Mouse (Mus musculus): ENCODE measurements around the gene Vwa8. TPM values are rescaled to one million over a fixed set of nuclear protein-coding genes. Genes with fewer than 3 reads are reported as not detected.

The Vwa8 gene
- polyA plus RNA-seq, 1 experiment from 2014 or later = 5.5 TPM

DNA sequence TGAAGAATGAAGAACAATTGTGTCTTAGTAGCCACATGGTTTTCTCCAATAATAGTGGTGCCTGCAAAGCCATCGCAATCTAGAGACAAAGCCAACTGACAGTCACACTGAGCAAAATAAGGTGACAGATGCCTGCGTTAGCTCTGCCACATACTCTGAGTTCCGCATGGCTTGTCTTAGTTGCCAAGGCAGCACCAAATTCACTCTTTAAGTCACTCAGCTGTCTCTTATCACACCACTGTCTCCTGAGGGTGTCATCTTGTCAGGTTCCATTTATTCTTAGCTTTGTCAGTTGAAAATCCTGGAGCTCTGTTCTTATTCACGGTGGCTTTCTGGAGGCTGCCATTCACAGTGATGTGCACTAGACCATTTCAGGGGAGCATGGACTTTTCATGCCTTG, 17.7 kb upstream of the Vwa8 start:
- Histone ChIP-seq H3K9ac (ENCODE audit: low read length) (no peak overlapping the region), H3K27me3 (replicated peaks; ENCODE audit: control insufficient read depth, insufficient read depth, low read length) (no peaks in the 10 kb centered on the region), H3K27ac (ENCODE audit: low read depth, low read length) (no peak overlapping the region), H3K4me2 (ENCODE audit: low read length) (no peak overlapping the region), H3K36me3 (ENCODE audit: control insufficient read depth, insufficient read depth, low read length) (no peaks in the 10 kb centered on the region), H3K4me3 (ENCODE audit: low read depth, low read length) (no peak overlapping the region), H3K4me1 (ENCODE audit: control insufficient read depth, insufficient read depth, low read length) (no peaks in the 10 kb centered on the region), H3K9me3 (replicated peaks; ENCODE audit: control insufficient read depth, low read length) (no peaks in the 10 kb centered on the region)
- no peak for ATAC-seq
- DNase-seq (ENCODE audit: low spot score) = peak; percentile 27
- WGBS = 74% methylated on average over 4 of the region's 4 CpGs

DNA sequence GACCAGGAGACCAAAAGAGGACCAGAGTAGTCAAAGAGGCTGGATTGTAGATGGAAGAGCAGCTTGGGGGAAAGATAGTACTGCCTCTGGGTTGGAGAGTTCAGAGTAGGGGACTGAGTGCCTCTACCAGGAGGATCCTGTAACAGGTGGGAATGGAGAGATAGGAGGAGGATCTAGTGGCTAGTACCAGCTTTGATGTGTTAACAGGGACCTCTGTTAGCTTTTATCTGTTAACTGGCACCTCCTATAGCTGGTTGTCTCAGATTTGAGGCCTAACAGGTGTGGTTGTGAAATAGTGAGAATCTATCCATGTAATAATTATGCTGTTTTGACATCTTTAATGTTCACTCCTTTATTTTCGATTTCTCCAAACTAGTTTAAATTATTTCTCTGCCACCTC, 904 bp upstream of the Vwa8 start:
- Histone ChIP-seq H3K36me3 (ENCODE audit: control insufficient read depth, insufficient read depth, low read length) (no peaks in the 10 kb centered on the region), H3K4me3 (ENCODE audit: low read depth, low read length) (no peak overlapping the region), H3K4me1 (ENCODE audit: control insufficient read depth, insufficient read depth, low read length) (no peaks in the 10 kb centered on the region), H3K27me3 (replicated peaks; ENCODE audit: control insufficient read depth, insufficient read depth, low read length) (no peaks in the 10 kb centered on the region), H3K4me2 (ENCODE audit: low read length) (no peak overlapping the region), H3K27ac (ENCODE audit: low read depth, low read length) (no peak overlapping the region), H3K9ac (ENCODE audit: low read length) (no peak overlapping the region), H3K9me3 (replicated peaks; ENCODE audit: control insufficient read depth, low read length) (no peaks in the 10 kb centered on the region)
- ATAC-seq (no peak), DNase-seq (ENCODE audit: low spot score) (no peak)
- WGBS = 91% methylated on average over 1 of the region's 1 CpGs

DNA sequence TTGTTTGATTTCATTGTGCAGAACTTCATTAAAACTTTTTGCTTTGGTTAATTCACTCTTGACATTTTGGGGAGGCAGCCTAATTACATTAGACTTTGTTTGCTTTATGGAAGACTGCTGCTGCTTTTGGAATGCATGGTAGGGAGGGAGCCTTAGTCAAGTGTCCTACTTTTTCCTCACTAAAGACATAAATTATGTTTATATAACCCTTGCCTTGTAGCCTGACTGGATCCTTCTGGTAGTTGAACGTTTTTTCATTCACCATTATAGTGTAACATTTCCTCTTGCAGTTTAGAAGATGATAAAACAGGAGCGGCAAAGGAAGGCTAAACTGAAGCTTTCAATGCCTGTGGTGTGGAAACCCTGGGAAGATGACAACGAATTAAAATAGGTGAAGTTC, 375 bp upstream of the Vwa8 start:
- WGBS = 4% methylated on average over 3 of the region's 3 CpGs
- no peaks in the 10 kb centered on the region for H3K36me3 ChIP-seq (ENCODE audit: control insufficient read depth, insufficient read depth, low read length)
- no peaks in the 10 kb centered on the region for H3K4me1 ChIP-seq (ENCODE audit: control insufficient read depth, insufficient read depth, low read length)
- DNase-seq (ENCODE audit: low spot score) (no peak), ATAC-seq (0 out of 2 replicates have a peak, but pooled peaks have one; percentile 6)
- H3K4me2 ChIP-seq (ENCODE audit: low read length) = peak overlapping the region; percentile 67
- H3K9me3 ChIP-seq (replicated peaks; ENCODE audit: control insufficient read depth, low read length) = no peaks in the 10 kb centered on the region
- H3K27me3 ChIP-seq (replicated peaks; ENCODE audit: control insufficient read depth, insufficient read depth, low read length) = no peaks in the 10 kb centered on the region
- H3K27ac ChIP-seq (ENCODE audit: low read depth, low read length) = 0 out of 2 replicates have a peak overlapping the region, but pooled peaks have one; percentile 77
- H3K4me3 ChIP-seq (ENCODE audit: low read depth, low read length) = peak overlapping the region; percentile 86
- peak overlapping the region; percentile 92 for H3K9ac ChIP-seq (ENCODE audit: low read length)

DNA sequence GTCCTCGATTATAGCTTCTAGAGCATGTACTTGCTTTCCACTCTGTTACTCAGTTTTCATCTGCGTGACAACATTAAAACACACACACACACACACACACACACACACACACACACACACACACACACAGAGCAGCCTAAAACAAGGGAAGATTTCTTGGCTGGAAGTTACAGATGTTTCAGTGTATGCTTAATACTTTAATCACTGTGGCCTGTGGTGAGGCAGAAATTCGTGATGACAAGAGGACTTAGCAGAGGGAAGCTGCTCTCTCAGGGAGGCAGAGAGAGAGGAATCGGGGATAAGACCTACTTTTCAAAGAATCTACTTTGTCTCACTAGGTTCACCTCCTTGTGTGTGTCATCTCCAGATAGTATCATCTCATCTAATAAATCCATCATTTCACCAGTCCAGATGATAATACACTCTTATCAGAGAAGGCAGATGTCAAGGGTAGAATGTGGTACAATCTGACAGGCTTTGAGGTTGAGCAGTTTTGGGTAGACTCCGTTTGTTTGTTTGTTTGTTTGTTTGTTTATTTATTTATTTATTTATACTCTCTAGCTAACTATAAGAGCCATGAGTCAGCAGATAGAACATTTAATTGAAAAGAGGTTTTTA, 1.2 kb downstream of the Vwa8 start:
- H3K9me3 ChIP-seq (replicated peaks; ENCODE audit: control insufficient read depth, low read length) = no peaks in the 10 kb centered on the region
- no peak overlapping the region; the same call in 1 of the 2 replicates for H3K4me2 ChIP-seq (ENCODE audit: low read length)
- no peaks in the 10 kb centered on the region for H3K27me3 ChIP-seq (replicated peaks; ENCODE audit: control insufficient read depth, insufficient read depth, low read length)
- no peak for DNase-seq (ENCODE audit: low spot score)
- ATAC-seq = no peak
- WGBS = 71% methylated on average over 5 of the region's 5 CpGs
- no peaks in the 10 kb centered on the region for H3K36me3 ChIP-seq (ENCODE audit: control insufficient read depth, insufficient read depth, low read length)
- no peaks in the 10 kb centered on the region for H3K4me1 ChIP-seq (ENCODE audit: control insufficient read depth, insufficient read depth, low read length)
- no peak overlapping the region for H3K9ac ChIP-seq (ENCODE audit: low read length)
- H3K27ac ChIP-seq (ENCODE audit: low read depth, low read length) = no peak overlapping the region
- H3K4me3 ChIP-seq (ENCODE audit: low read depth, low read length) = no peak overlapping the region

DNA sequence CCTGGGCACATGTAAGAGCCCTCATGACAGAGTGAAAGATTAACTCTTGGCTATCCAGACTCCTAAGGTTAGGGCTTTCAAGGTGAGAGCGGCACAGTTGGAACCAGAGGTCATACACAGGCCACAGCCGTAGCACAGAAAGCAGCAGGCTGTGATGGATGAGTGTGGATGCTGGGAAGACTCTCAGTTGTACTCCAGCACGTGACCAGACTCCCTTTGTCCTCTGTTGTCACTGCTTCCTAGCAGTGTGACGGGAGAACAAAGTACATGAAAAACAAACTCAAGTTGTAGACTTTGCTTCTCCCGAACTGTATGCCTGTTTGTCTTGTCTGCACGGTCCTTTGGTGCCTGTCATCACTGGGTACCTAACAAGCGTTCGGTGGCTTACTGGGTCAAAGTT, 1.8 kb downstream of the Vwa8 start:
- no peaks in the 10 kb centered on the region for H3K9me3 ChIP-seq (replicated peaks; ENCODE audit: control insufficient read depth, low read length)
- no peaks in the 10 kb centered on the region for H3K4me1 ChIP-seq (ENCODE audit: control insufficient read depth, insufficient read depth, low read length)
- no peak overlapping the region for H3K9ac ChIP-seq (ENCODE audit: low read length)
- no peak overlapping the region for H3K4me3 ChIP-seq (ENCODE audit: low read depth, low read length)
- H3K36me3 ChIP-seq (ENCODE audit: control insufficient read depth, insufficient read depth, low read length) = no peaks in the 10 kb centered on the region
- H3K4me2 ChIP-seq (ENCODE audit: low read length) = no peak overlapping the region
- WGBS = 47% methylated on average over 8 of the region's 8 CpGs
- H3K27me3 ChIP-seq (replicated peaks; ENCODE audit: control insufficient read depth, insufficient read depth, low read length) = no peaks in the 10 kb centered on the region
- DNase-seq (ENCODE audit: low spot score) (no peak), ATAC-seq (no peak)
- no peak overlapping the region for H3K27ac ChIP-seq (ENCODE audit: low read depth, low read length)

DNA sequence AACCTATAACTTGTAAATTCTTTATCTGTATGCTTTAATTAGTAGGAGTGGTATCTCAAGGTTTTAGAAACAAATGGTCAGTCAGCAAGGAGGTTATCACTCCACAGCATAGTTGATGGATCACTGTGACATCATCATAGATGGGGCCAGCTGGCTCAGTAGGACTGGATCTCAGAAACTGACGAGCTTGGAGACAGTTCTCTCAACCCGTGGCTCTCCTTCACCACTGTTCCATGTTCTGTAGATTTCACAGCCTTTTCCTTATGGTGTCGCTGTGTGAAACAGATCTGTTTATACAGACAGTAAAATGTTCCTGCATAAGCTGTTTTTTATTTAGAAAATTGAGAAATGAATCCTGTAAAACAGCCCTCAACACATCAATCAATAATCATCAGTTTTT, 2.5 kb downstream of the Vwa8 start:
- DNase-seq (ENCODE audit: low spot score) = no peak
- Histone ChIP-seq H3K4me2 (ENCODE audit: low read length) (no peak overlapping the region), H3K27ac (ENCODE audit: low read depth, low read length) (no peak overlapping the region), H3K27me3 (replicated peaks; ENCODE audit: control insufficient read depth, insufficient read depth, low read length) (no peaks in the 10 kb centered on the region), H3K4me1 (ENCODE audit: control insufficient read depth, insufficient read depth, low read length) (no peaks in the 10 kb centered on the region), H3K9me3 (replicated peaks; ENCODE audit: control insufficient read depth, low read length) (no peaks in the 10 kb centered on the region), H3K4me3 (ENCODE audit: low read depth, low read length) (no peak overlapping the region), H3K36me3 (ENCODE audit: control insufficient read depth, insufficient read depth, low read length) (no peaks in the 10 kb centered on the region), H3K9ac (ENCODE audit: low read length) (no peak overlapping the region)
- 76% methylated on average over 3 of the region's 3 CpGs for WGBS
- no peak for ATAC-seq

DNA sequence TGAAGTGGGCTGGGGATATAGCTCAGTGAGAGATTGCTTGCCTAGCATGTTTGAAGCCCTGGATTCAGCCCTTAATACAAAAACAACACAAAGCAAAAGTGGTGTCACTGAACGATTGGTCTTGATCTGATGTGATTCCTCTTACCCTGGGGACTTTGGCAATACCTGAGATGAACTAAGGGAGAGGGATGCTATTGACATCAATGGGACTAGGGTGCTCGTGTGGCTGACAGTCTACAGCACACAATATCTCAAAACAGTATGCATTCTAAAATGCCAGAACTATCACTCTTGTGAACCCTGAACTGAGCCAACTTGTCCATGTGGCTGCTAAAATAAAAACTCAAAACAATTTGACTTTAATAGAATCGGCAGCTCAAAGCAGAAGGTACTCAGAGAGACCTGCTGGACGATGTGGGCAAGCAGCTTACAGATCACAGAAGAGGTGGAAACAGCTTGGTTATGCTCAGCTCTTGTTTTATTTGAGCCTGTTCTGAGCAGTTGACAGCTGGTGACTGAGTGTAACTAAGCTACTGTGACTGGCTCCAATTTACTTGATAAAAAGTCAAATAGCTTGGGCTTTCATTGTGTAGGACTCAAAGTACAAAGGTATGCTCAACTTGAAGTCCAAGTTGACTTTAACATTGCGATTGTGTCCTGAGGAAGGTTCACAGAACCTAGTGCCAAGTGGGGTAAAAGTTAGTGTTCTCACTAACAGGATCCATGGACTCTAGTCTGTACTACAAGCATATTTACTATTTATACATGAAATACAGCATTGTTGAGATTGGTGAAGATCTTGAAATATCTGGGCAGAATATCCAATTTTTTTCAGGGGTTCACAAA, 3.8 kb downstream of the Vwa8 start:
- peak; percentile 4 for DNase-seq (ENCODE audit: low spot score)
- H3K9ac ChIP-seq (ENCODE audit: low read length) = no peak overlapping the region
- no peaks in the 10 kb centered on the region for H3K4me1 ChIP-seq (ENCODE audit: control insufficient read depth, insufficient read depth, low read length)
- 83% methylated on average over 5 of the region's 5 CpGs for WGBS
- H3K4me2 ChIP-seq (ENCODE audit: low read length) = no peak overlapping the region
- H3K36me3 ChIP-seq (ENCODE audit: control insufficient read depth, insufficient read depth, low read length) = no peaks in the 10 kb centered on the region
- H3K27ac ChIP-seq (ENCODE audit: low read depth, low read length) = no peak overlapping the region
- no peaks in the 10 kb centered on the region for H3K9me3 ChIP-seq (replicated peaks; ENCODE audit: control insufficient read depth, low read length)
- no peaks in the 10 kb centered on the region for H3K27me3 ChIP-seq (replicated peaks; ENCODE audit: control insufficient read depth, insufficient read depth, low read length)
- ATAC-seq = no peak
- H3K4me3 ChIP-seq (ENCODE audit: low read depth, low read length) = no peak overlapping the region

DNA sequence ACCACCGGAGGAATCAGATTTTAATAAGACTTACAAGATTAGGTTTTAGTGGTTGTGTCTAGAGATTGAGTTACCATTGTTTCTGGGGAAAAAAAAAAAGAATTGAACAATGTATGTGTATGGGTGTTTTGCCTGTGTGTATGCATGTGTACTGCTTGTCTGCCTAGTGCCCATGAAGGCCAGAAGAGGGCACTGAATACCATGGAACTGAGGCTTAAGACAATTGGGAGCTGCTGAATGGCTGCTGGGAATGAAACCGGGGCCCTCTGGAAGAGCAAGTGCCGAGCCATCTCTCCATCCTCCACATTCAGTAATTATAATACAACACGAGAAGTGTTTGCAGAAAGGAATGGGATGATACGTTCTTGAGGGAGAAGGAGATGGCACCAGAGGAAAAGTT, 12.3 kb downstream of the Vwa8 start:
- no peak for DNase-seq (ENCODE audit: low spot score)
- Histone ChIP-seq H3K4me2 (ENCODE audit: low read length) (no peak overlapping the region), H3K9me3 (replicated peaks; ENCODE audit: control insufficient read depth, low read length) (no peaks in the 10 kb centered on the region), H3K27me3 (replicated peaks; ENCODE audit: control insufficient read depth, insufficient read depth, low read length) (no peaks in the 10 kb centered on the region), H3K4me1 (ENCODE audit: control insufficient read depth, insufficient read depth, low read length) (no peaks in the 10 kb centered on the region), H3K36me3 (ENCODE audit: control insufficient read depth, insufficient read depth, low read length) (no peaks in the 10 kb centered on the region), H3K9ac (ENCODE audit: low read length) (no peak overlapping the region), H3K27ac (ENCODE audit: low read depth, low read length) (no peak overlapping the region), H3K4me3 (ENCODE audit: low read depth, low read length) (no peak overlapping the region)
- no peak for ATAC-seq
- 91% methylated on average over 5 of the region's 5 CpGs for WGBS

DNA sequence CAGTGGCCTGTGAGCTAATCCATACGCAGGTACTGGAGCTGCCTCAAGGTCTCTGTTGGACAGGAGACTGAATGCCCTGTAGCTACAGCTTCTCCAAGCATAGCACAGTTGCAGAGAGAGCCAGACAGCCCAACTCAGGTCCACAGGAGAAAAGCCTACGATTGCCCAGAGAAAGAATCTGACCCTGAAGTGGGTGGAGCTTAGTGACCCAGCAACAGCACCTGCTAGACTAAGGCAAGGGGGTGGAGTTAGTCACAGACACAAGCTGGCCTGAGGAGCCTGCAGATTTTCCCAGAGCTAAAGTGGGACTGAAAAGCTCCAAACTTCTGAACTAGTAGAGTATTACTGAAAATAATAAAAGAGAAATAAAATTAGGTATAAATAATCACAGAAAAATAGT, 21.2 kb downstream of the Vwa8 start:
- H3K9ac ChIP-seq (ENCODE audit: low read length) = no peak overlapping the region
- no peaks in the 10 kb centered on the region for H3K36me3 ChIP-seq (ENCODE audit: control insufficient read depth, insufficient read depth, low read length)
- no peak overlapping the region for H3K4me3 ChIP-seq (ENCODE audit: low read depth, low read length)
- H3K4me2 ChIP-seq (ENCODE audit: low read length) = no peak overlapping the region
- H3K4me1 ChIP-seq (ENCODE audit: control insufficient read depth, insufficient read depth, low read length) = no peaks in the 10 kb centered on the region
- 18% methylated on average over 2 of the region's 2 CpGs for WGBS
- DNase-seq (ENCODE audit: low spot score) (no peak), ATAC-seq (no peak)
- H3K27me3 ChIP-seq (replicated peaks; ENCODE audit: control insufficient read depth, insufficient read depth, low read length) = no peaks in the 10 kb centered on the region
- no peaks in the 10 kb centered on the region for H3K9me3 ChIP-seq (replicated peaks; ENCODE audit: control insufficient read depth, low read length)
- H3K27ac ChIP-seq (ENCODE audit: low read depth, low read length) = no peak overlapping the region

All from forebrain, embryonic 14.5 days (tissue).